Mouse (Mus musculus) gonadal fat pad, adult 2 months (tissue): Measurements from ENCODE around the gene Repin1. TPM values are rescaled to one million over a fixed set of nuclear protein-coding genes. Genes with fewer than 3 reads are reported as not detected.

ENCODE experiments used
- DNase-seq: peaks from one replicate; pipeline ENCODE4 v3.0.0-alpha.2; 2012; ENCODE audit warnings: low read depth
- polyA plus RNA-seq: library from polyadenylated mRNA; depleted of rRNA; stranded (reverse); fragments of >200 nt; gene quantifications from 2 replicates; pipeline ENCODE4 v1.2.3, GENCODE M21; 2012; rRNA removed

Repin1 gene
- polyA plus RNA-seq, 1 experiment, result 51.0 TPM

DNA sequence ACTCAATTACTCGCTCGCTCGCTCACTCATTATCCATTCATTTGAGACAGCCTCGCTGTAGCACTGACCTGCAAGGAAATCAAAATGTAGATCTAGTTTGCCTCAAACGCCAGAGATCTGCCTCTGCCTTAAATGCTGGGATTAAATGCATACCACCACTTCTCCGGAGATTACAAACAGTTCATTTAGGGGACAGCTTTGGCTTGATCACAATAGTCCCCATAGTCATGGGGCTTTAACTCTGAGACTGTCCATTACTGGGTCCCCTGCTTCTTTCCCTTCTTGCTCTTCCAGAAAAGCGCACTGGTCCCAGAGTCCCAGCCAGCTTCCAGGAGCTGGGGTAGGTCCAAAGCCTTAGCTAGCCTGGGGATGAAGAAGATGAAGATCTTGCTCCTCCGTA lies 32.8 kb downstream of the Repin1 start, which contains the start of gene AI854703:
TSS of gene AI854703 (plus strand) at position 301 of the 400 bp plus-strand sequence.
- DNase-seq, result no peak

DNA sequence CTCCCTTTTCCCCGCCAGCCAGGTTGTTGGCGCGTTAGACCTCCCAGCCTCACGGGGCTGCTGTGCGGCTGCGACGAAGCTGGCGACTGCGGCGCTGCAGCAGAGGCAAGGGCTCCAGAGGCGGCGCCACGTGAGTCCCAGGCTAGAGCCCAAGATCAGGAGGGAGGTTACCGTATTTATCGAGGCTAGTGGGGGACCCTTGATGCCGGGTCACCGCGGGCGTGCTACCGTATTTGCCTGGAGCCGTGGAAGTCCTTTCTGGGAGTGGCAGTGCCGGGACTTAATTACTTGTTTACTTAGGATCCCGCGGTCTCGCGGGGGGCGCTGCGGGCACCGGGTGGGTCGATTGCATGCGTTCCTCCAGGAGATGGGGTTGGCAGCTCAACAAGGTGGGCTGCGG lies 33.3 kb downstream of the Repin1 start:
- DNase-seq, result no peak

DNA sequence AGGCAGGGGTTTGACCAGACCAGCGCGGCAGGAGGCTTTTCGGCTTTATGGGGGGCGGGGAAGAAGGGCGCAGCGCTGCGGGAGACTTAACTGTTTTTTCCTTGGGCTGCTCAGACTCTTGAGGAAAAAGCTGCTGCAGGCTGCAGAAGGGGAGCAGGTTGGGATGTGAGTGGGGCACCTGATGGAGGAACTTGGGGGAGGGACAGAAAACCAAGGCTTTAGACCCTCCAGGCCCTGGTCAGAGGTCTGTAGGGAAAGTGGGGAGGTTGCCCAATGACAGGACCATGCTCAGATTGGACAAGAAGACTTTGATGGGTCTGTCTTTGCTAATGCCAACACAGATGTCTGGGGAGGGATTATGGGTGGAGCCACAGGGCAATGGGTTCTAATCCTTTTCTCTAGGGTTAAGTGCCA lies 33.8 kb downstream of the Repin1 start:
- no peak for DNase-seq

DNA sequence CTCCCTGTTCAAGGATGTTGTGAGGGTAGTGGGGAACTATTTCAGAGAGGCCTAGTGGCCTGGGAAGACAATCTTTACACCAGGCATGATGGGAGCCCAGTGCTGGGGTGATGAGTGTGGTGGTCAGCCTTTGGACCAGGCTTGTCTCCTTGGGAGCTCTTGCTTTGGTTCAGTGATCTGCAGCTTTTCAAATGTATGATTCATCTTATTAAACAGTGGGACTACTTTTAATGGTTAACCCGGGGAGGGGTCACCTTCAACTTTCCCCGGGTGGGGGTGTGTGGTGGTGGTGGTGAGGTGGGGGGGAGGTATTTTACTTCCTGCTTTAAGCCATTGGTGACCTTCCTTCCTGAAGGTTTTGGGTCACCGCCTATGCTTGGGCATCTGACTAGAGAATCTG lies 34.7 kb downstream of the Repin1 start:
- no peak for DNase-seq

DNA sequence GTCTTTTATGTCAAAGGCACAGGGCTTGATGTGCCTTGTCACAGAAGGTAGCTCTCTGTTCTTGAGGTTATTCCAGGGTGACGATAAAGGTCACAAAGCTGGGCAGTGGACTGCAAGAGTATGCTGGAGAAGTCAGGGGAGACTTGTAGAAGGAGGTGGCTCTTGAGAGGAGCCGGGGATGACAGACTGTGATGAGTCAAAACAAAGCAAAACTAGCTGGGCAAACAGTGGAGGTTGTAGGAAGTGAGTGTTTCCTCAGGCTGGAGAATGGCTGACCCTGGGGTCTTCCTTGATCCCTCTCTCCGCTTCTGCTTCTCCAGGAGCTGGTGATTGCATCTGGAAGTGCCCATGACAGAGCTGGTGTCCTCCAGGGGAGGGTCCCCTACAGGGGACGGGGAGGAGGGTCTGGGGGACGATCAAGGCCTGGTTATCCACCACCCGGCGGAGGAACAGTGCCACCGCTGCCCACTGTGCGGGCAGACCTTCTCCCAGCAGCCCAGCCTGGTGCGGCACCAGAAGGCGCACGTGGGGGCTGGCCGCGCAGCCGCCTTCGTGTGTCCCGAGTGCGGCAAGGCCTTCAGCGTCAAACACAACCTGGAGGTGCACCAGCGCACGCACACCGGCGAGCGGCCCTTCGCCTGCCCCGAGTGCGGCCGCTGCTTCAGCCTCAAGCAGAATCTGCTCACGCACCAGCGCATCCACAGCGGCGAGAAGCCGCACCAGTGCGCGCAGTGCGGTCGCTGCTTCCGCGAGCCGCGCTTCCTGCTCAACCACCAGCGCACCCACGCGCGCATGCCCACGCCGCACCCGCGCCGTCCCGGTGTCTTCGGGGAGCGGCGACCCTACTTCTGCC lies 35.4 kb downstream of the Repin1 start:
- no peak for DNase-seq

DNA sequence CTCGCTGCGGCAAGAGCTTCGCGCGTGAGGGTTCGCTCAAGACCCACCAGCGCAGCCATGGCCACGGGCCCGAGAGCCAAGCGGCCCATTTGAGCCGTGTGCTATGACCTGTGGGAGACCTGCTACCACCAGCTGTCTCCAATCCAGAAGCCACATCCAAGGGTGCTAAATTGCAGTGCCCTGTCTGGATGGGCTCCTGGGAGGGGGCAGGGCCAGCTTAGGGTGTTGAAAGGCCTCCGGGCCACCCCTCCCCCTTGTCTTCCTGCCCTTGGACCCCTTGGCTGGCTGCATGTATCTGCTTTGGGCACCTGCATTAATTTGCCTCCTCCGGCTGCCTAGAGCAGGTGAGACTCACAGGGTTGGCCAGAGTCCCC lies 36.0 kb downstream of the Repin1 start:
- no peak for DNase-seq

DNA sequence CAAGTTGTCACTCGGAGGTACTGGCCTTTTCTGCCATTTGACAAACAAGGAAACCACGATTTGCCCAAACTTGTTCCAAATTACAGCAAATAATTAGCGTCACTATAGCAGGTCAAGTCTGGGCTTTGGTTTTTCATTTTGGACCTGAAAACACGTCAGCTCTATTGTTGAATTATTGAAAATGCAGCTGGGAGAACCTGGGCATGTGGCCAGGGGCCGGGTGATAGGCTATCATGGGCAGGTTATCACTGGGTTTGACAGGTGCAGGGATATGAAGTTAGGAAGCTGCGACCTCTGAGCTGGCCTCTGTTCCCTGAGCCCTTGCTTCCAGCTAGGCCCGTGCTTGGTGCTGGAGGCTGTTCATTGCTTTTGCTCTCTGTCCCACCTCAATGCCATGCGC lies 37.1 kb downstream of the Repin1 start:
- no peak for DNase-seq

DNA sequence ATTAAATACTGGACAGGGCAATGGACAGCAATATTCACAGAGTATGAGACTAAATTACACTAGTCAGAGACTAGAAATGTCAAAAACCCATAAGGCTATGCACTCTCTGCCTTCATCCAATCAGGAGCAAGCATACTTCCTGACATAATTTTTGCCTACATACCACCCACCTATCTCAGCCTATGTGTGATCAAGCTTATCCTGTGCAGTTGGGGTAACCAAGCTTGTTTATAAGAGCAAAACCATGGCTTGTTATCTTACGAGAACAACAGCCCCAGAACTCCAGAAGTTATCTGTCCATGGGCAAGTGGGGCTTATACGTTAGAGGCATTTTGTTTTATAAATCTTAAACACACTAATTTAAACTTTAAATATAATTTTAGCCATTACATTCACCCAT lies 41.4 kb downstream of the Repin1 start:
- no peak for DNase-seq

DNA sequence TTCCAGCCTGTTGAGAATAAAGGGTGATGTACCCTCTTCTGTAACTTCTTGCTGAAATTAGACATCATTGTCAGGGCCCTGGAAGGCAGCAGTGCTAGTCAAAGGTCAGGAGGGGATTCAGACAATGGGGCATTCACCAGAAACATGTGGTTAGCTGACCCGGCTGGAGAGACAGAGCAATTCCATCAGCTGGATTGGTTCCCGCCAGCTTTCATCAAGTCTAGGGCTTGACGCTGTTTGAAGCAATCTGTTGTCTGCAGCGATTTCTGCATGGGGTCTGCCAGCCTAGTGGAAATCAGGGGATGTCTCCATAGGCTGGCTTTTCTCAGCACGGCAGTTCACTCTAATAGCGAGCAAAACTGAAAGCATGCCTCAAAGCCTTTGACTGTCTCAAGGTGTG lies 42.8 kb downstream of the Repin1 start:
- no peak for DNase-seq

DNA sequence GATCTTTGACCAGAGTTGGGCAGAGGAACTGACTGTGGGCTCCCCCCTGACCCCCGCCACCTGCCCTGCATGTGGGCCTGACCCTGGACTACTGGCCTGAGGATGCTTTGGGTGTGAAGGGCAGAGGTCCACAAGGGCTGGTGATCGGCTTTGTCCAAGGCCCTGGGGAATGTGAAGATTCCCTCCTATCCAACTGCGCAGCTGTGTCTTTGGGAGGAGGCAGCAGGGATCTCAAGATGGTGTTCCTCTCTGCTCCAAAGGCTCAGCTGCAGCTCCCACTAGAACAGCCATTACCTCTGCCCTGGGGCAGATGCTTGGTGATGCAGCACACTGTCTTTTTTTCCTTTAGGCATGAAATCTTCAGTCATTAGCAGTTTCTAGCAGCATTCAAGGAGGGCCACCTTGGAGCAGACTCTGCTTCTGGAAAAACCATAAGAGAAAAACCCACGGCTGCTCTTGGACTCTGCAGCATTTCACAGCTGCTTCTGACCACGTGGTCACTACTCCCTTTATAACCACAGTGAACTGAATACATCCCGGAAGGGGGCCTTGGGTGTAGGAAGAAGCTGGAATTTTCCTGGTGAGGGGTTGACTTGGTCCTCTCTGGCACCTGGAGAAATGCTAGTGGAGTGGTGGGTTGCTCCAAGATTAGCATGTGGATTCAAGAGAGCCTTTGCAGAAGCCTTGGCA lies 44.3 kb downstream of the Repin1 start:
- DNase-seq, result no peak

DNA sequence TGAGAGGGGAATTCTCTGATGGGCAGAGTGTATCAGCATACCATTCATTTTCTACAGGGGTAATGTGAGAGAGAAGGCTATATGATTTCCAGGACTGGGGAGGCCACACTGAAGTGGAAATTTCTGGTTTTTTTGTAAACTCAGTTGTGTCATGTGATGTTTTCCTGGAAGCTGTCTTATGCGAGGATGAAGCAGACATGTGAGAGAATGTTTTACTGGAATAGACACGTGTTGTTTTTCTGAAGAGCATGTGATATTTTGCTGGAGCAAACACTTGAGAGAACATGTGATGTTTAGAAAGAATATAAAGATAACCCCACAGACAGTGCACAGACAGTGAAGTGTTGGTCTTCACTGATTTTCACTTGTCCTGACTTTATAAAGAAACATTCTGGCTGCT lies 44.9 kb downstream of the Repin1 start:
- no peak for DNase-seq

DNA sequence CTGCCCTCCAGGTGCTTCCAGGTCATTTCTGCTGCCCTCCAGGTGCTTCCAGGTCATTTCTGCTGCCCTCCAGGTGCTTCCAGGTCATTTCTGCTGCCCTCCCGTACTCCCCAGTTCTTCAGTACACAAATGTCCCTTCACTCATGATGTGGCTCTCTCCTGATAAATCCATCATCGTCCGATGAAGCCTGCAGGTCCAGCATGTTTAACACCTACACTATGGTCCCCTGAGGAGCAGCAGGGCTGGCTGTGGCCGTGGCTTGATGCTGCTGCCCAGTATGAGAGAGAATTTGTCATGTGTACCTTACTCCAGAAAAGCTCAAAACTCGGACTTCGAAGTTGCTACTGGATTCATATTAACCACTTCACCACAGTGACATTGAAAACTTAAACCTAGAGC lies 47.7 kb downstream of the Repin1 start:
- DNase-seq, result no peak

DNA sequence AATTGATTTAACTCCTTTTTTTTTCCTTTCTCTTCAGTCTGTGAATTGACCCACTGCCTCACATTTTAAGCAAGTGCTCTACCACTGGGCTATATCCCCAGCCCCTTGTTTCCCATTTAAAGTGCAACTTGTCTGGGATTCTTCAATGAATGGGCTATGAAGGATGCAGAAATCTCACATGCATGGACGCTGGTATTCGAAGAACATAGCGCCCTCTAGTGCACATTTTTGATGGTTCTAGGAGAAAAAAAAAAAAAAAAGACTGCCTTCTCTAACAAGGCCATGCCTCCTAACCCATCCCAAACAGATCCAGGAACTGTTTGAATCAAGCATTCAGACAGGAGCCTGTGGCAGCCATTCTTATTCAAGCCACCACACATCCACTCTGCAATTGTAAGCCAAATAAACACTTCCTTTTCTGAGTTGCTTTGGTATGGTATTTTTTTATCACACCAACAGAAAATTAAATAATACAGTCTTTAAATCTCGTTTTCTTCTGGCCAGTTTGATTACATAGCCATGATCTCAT lies 49.1 kb downstream of the Repin1 start:
- DNase-seq, result no peak

DNA sequence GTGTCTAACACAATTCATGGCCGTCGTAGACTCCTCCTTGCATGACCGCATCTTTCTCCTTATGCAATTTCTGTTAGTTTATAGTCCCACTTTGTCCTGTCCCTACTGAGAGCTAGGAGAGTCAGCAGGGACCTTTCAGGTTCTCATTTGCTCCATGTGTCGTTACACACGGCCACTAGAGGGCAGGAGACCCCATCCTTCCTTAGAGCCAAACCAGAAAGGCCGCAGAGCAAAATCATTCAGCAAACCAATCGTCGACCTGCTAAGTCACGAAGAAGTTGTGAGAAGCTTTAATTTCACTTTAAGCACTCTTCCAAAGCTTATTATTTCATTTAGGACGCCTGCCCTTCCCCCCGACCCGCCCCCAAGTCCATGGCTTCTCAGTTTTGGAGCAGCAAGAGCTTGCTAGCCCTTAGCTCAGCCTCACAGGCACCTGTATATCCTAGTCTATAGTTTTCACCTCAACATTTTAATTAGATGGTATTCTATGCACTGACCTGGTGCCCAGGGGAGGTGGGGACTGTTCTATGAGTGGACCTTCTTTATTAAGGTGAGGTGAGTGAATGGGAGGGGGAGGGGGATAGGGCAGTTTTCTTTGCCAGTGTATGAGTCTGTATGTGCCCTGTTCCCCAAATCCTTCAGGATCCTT lies 52.1 kb downstream of the Repin1 start:
- DNase-seq, result no peak

DNA sequence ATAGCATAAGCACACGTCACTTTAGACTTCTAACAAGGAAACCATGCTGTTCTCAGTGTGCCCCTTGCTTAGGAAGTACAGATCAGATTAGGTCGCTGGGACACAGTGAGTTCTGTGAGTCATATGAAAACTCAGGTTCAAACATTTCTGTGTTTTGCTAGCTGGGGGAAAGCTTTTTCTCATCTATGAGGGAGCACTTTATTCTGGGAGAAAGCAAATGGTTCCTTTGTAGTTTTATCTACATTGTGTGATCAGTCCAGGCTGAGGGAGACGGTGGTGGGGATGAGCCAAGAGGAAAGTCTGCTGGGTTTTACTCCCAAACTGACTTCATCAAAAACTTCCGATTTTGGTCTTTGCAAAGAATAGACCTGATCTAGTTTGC lies 52.6 kb downstream of the Repin1 start:
- no peak for DNase-seq

DNA sequence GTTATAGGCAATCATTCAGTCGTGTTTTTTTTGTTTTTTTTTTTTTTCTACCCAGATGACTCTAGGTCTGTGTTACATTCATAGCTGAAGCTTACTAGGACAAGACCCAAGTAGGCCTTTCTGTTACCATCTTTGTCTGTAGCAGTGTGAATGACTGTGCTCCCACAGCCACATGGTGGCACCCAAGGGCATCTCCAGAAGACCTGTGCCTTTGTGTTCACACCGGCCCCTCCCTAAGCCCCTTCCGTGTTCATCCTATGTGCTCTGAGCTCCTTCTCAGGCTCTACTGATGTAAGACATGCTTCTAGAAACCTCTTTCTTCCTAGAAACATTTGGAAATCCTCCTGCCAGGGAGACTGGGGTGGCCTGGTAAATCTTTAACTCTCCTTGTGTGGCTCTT lies 53.3 kb downstream of the Repin1 start, which contains the start of gene Gimap8:
TSS of gene Gimap8 (plus strand) at position 240 of the 400 bp plus-strand sequence.
- no peak for DNase-seq

DNA sequence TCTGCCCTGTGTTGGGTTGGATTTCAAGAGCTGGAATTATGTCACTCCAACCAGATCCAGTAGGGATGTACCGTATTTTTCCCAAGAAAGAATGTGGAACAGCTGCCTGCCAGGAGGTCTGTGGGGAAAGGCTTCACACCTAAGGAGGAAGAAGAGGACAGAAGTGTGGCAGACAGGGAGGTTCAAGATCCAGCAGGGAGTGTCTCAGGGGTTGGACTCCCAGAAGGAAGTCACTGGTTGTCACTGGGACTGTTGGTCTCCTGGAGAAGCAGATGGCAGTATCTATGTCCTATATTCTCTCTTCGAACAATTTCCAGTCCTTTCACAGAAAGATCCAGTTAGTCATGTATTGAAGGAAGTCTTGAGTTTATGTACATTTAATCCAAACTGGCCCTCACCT lies 53.9 kb downstream of the Repin1 start:
- no peak for DNase-seq

Other genes with a start within 250 kb of the Repin1 start
- 16.9 and 17.8 TPM in 2 replicates for gene Krba1, start 198.3 kb upstream of the Repin1 start, polyA plus RNA-seq
- 18.0 and 22.4 TPM in 2 replicates for gene Zfp467, start 148.1 kb upstream of the Repin1 start, polyA plus RNA-seq
- 0.66 and 1.5 TPM in 2 replicates for gene Sspo, start 145.7 kb upstream of the Repin1 start, polyA plus RNA-seq
- 83.1 and 86.2 TPM in 2 replicates for gene Atp6v0e2, start 56.3 kb upstream of the Repin1 start, polyA plus RNA-seq
- gene Lrrc61, start 39.1 kb upstream of the Repin1 start, polyA plus RNA-seq, result 29.5 and 36.8 TPM in 2 replicates
- gene Rarres2, start 21.1 kb upstream of the Repin1 start, polyA plus RNA-seq, result 191 and 319 TPM in 2 replicates
- gene Gm45021, start 4.3 kb upstream of the Repin1 start, polyA plus RNA-seq, result not detected in 2 replicates
- not detected in 2 replicates for gene Gm44965, start 58 bp downstream of the Repin1 start, polyA plus RNA-seq
- 5.1 and 5.6 TPM in 2 replicates for gene Zfp775, start 8.2 kb downstream of the Repin1 start, polyA plus RNA-seq
- 0.71 and 0.81 TPM in 2 replicates for gene AI854703, start 32.9 kb downstream of the Repin1 start, polyA plus RNA-seq
- gene Gimap8, start 53.4 kb downstream of the Repin1 start, polyA plus RNA-seq, result 3.9 and 4.5 TPM in 2 replicates
- gene Gimap9, start 82.2 kb downstream of the Repin1 start, polyA plus RNA-seq, result 2.1 and 2.3 TPM in 2 replicates
- 9.8 and 13.8 TPM in 2 replicates for gene Gimap4, start 90.7 kb downstream of the Repin1 start, polyA plus RNA-seq
- 10.4 and 12.7 TPM in 2 replicates for gene Gimap6, start 114.3 kb downstream of the Repin1 start, polyA plus RNA-seq
- gene Gm28053, start 124.7 kb downstream of the Repin1 start, polyA plus RNA-seq, result 0.66 TPM in 1 of 2 replicates, not detected in the other
- 0.20 and 0.34 TPM in 2 replicates for gene Gimap7, start 124.7 kb downstream of the Repin1 start, polyA plus RNA-seq
- 4.1 and 4.3 TPM in 2 replicates for gene Gimap1, start 145.2 kb downstream of the Repin1 start, polyA plus RNA-seq
- 5.6 and 8.3 TPM in 2 replicates for gene Gimap5, start 152.3 kb downstream of the Repin1 start, polyA plus RNA-seq
- 3.1 and 3.5 TPM in 2 replicates for gene Gimap3, start 177.0 kb downstream of the Repin1 start, polyA plus RNA-seq
- gene Tmem176a, start 247.0 kb downstream of the Repin1 start, polyA plus RNA-seq, result 109 and 139 TPM in 2 replicates
- 390 and 419 TPM in 2 replicates for gene Tmem176b, start 247.6 kb downstream of the Repin1 start, polyA plus RNA-seq